Mouse (Mus musculus) CH12F3 (cell line): ENCODE data around the gene Hist1h1d.
"Not testable (repeated sequence)": the region's sequence is repeated elsewhere in the genome, so short reads cannot be mapped to it uniquely, and the experiment has no call there.

Experiments
- in situ Hi-C: fragments of 300-500 bp; cut with MboI; formaldehyde crosslinking; loops from 2 replicates; pipeline ENCODE4 v1.14.3; 2020; ENCODE audit warnings: low sequenced_read_pairs

Gene Hist1h1d

DNA sequence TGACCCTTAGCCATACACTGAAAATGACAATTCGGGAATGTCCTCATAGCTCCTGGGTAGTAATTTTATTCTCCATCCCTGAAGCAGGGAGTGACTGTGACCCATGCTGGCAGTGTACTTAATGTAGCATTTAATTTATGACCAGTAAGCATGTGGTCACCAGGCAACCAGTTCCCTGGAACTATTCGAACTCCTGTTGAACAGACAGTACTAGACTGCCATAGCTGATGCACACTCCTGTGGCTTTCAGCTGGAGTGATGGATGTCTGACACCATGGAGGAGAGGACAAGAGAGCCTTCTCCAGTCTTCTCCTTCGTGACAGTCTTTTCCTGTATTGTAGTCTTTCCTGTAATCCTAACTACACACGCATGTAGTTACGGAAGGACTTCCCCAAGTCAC, 24.1 kb upstream of the Hist1h1d start:
- in situ Hi-C loops: loop anchor here (10.0 kb wide), 1 partner anchor 1494 kb away; the partner anchor contains the start of genes Hist1h2ah and Hist1h2bk

- in situ Hi-C loops: loop anchor here (10.0 kb wide), 1 partner anchor 1495 kb away; the partner anchor contains the start of genes Hist1h2ah and Hist1h2bk
These were observed 23.4 kb upstream of the Hist1h1d start for GRCm38 (mm10) chr13:23529480-23530165.

- in situ Hi-C loops: no loop called here
These were observed 22.7 kb upstream of the Hist1h1d start for GRCm38 (mm10) chr13:23530181-23530900.

- in situ Hi-C loops: no loop called here
These were observed 21.9 kb upstream of the Hist1h1d start, which contains the start of gene Hist1h4h for GRCm38 (mm10) chr13:23530901-23531875. Gene Hist1h4h (plus strand): TSS chr13:23531050.

DNA sequence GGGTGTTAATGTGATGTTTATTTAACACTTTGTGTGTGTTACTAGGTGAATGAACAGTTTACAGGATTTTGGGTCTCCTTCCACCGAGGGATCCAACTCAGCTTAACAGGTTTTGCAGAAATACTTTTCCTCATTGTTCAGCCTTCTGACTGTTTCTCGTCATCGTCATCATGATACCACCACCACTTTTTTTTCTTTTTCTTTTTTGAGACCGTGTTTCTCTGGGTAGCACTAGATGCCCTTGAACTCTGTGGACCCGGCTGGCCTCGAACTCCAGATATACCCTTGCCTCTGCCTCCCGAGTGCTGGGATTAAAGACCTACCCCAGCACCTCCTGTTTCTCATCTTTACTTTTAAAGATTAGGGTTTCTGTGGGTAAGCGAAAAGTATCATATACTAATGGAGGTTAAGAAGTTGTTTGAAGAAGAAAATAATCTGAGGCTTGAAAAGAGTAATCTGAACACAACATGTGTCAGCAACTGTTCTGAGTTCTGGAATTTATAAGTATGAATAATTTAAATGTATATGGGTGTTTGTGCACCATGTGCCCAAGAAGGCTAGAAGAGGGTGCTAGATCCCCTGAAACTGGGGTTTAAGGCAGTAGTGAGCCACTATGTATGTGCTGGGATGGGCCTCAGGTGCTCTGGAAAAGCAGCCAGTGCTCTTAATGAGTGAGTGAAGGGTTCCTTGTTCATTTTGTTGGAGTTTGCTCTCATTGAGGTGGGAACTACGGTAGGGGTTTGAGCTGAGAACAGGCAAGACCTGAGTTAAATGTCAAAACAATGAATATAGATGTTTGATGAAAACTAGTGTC, 20.6 kb upstream of the Hist1h1d start:
- in situ Hi-C loops: no loop called here

DNA sequence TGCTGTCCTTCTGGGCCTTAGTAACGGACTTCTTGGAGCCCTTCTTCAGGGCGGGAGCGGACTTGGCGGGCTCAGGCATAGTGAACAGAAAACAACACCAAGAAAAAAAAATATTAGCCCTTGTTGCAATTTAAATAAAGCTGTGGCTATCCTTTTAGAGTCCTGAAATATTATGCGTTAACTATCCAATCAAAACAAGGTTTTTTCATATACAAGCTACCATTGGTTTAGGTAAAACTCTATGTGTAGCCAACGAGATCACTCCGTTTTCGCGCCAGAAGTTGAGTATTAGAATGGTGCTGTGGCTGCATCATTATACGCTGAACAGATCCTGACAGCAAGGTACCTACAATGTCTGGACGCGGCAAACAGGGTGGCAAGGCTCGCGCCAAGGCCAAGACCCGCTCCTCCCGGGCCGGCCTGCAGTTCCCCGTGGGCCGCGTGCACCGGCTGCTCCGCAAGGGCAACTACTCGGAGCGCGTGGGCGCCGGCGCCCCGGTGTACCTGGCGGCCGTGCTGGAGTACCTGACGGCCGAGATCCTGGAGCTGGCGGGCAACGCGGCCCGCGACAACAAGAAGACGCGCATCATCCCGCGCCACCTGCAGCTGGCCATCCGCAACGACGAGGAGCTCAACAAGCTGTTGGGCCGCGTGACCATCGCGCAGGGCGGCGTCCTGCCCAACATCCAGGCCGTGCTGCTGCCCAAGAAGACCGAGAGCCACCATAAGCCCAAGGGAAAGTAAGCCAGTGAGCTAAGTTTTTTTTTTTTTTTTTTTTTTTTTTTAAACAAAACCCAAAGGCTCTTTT, 19.3 kb upstream of the Hist1h1d start, which contains the start of gene Hist1h2af:
Gene Hist1h2af (plus strand): TSS at position 347 of the 808 bp plus-strand sequence.
- in situ Hi-C loops: not testable (repeated sequence)

GRCm38 (mm10) chr13:23534368-23535131, 18.5 kb upstream of the Hist1h1d start:
- in situ Hi-C loops: no loop called here

DNA sequence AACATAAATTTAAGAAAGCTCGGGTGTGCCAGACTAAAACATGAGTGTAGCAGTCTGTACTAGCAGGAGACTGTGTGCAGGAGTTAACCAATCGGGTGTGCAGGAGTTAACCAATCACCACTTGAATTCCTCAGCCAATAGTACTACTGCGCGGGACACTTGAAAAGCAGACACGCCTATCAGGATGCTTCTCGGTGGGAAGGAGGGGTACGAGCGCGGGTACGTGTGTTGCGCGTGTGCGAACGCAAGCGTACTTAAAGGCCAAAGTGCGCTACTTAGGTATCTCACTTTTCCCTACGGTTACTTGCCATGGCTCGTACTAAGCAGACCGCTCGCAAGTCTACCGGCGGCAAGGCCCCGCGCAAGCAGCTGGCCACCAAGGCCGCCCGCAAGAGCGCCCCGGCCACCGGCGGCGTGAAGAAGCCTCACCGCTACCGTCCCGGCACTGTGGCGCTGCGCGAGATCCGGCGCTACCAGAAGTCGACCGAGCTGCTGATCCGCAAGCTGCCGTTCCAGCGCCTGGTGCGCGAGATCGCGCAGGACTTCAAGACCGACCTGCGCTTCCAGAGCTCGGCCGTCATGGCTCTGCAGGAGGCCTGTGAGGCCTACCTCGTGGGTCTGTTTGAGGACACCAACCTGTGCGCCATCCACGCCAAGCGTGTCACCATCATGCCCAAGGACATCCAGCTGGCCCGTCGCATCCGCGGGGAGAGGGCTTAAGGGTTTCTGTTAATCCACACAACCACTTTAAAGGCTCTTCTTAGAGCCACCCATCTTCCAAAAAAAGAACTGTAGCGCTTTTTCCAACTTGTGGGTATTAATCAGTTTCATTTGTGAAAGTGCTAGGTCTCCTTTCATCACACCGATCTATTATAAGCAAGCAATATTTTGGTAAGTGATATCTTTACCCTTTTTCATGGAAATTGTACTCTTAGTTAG, 17.7 kb upstream of the Hist1h1d start, which contains the start of gene Hist1h3g:
Gene Hist1h3g (plus strand): TSS at position 286 of the 939 bp plus-strand sequence.
- in situ Hi-C loops: not testable (repeated sequence)

- in situ Hi-C loops: no loop called here
These were observed 16.8 kb upstream of the Hist1h1d start for GRCm38 (mm10) chr13:23536076-23536822.

DNA sequence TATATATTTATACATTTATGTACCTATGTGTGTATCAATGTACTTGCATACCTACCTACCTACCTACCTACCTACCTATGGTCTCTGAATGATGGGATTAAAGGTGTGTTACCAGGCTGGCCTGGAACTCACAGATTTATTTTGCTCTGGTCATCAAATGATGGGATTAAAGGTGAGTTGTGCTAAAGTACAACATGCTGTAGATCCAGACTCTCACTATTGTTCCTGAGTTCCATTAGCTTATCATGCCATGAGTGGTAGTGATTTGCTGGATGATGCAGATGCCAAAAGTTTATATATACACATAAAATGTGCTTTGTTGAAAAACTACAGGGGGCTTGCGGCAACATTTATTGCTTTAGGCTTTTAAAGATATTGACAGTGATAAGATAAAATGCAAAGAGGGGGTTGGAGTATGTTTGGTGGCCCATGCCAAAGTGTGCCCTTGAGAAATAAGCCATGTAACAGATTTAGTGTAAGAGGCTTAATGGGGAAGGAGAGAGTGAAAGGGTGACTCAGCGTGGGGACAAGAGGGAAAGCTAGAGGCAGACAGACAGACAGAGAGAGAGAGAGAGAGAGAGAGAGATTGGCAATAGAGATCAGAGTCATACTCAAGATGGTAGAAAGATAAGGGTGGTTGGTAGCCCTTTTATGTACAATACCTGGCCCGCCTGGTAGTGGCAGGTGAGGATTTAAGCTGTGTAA, 15.9 kb upstream of the Hist1h1d start:
- in situ Hi-C loops: no loop called here

DNA sequence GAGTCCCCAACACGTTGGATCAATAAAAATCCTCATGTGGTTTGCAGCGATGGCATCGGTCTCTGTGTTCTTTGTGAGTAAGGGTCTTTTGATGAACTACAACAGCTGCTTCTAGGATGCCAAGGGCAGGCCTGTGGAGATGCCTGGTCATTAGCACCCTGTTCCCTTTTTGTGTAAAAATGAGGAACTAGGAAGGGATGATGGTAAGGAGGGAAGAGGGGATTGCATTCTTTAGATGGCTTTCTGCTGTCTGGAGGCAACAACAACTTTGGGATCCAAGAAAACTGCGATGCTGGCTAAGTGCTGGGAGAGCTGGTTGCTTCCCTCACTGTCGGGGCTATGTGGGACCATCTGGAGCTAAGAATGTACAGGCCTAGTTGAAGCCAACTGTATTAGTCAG, 14.8 kb upstream of the Hist1h1d start:
- in situ Hi-C loops: no loop called here

GRCm38 (mm10) chr13:23539821-23540220, 13.2 kb upstream of the Hist1h1d start:
- in situ Hi-C loops: not testable (repeated sequence)

- in situ Hi-C loops: no loop called here
These were observed 11.6 kb upstream of the Hist1h1d start for GRCm38 (mm10) chr13:23541497-23541896.

DNA sequence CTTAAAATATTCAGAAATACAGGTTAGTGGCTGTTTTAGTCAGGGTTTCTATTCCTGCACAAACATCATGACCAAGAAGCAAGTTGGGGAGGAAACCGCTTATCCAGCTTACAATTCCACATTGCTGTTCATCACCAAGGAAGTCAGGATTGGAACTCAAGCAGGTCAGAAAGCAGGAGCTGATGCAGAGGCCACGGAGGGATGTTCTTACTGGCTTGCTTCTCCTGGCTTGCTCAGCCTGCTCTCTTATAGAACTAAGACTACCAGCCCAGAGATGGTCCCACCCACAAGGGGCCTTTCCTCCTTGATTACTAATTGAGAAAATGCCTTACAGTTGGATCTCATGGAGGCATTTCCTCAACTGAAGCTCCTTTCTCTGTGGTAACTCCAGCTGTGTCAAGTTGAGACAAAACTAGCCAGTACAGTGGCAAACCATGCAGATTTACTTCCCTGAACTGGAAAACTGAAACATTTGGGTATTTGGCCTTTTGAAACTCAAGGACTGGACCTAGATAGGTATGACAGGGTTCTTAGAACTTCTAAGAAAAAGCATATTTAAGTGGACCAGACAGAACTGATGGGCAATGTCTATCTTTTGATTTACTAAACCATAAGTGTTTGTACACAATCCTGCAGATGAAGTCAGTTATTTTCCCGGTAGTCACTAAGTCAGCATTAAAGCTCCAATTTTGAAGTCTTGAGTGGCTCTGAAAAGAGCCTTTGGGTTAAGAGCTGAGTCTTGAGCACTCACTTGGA, 10.7 kb upstream of the Hist1h1d start:
- in situ Hi-C loops: not testable (repeated sequence)

- in situ Hi-C loops: not testable (repeated sequence)
These were observed 10.0 kb upstream of the Hist1h1d start, which contains the start of gene Hist1h2bh for GRCm38 (mm10) chr13:23542999-23543607. Gene Hist1h2bh (minus strand): TSS chr13:23543392.
